Mouse (Mus musculus): ENCODE results near the gene Fkbpl.
A peak's percentile ranks its signal among the peaks of the same experiment; 100 is the strongest.

Gene Fkbpl

DNA sequence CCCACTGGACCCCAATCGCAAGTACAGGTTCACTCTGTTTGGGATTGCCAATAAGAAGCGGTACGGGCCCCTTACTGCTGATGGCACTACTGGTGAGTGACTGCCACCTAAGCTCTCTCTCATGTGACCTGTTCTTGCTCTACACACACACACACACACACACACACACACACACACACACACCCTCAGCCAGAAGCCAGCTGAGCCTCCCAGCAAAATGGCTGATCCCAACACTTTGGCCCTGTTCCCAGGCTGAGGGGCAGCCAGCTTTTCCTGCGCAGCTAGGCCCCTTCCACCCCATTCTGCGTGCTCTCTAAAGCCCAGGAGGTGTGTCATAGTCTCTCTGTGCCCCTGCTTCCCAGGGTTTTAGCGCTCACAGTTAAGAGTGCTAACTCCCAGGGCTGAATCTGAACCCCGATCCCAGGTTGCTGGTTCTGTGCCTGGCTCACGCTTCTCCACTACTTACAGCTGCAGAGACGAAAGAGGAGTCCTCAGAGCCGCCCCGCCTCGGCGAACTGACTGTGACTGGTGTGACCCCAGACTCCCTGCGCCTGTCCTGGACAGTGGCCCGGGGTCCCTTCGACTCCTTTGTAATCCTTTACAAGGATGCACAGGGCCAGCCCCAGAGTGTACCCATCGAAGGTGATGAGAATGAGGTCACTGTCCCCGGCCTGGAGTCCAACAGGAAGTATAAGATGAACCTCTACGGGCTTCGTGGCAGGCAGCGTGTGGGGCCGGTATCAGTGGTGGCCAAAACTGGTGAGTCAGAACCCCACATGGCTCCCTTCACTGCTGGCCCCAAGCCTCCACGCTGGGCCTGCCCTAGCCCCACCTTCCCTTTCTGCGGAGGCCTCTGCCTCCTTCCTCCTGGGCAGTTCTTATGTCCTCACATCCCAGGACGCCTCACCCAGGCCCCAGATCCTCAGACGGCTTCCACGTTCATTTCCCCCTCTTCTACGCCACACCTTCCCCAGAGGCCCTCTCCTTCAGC is 40.9 kb downstream of the Fkbpl start:
- Histone ChIP-seq H3K27me3 (ENCODE audit: insufficient read depth, low read length) (peaks cover 61% of the 10 kb centered on the region), H3K9me3 (ENCODE audit: low read length) (no peaks in the 10 kb centered on the region), H3K36me3 (ENCODE audit: insufficient read depth, low read length) (no peaks in the 10 kb centered on the region), H3K4me1 (replicated peaks; ENCODE audit: low read depth, low read length) (peaks cover 40% of the 10 kb centered on the region), H3K4me3 (replicated peaks; ENCODE audit: low read length) (peak overlapping the region; percentile 43)
- TF ChIP-seq CTCF (conservative IDR thresholded peaks at IDR 0.05; ENCODE audit: low read length) (no peak), POU5F1 (IDR thresholded peaks at IDR 0.05; ENCODE audit: borderline replicate concordance, low read length) (no peak), NANOG (IDR thresholded peaks at IDR 0.05; ENCODE audit: borderline replicate concordance, low read length) (no peak)

DNA sequence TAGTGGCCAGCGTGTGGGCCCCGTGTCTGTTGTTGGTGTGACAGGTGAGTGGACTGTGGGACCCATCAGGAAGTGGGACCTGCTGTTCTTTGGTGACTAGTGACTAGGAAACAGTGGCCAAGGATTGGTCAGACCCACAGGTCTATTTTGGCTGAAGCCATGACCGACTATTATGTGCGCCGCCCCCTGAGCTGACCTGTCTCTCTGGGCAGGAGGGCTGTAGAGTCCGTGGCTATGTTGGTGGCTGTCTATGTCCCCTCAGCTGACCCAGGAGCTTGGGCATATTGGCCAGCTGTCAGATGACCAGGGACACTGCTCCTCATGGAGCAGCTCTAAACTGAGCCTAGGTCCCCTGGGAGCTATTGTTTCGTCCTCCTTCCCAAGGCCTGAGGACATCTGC is 44.3 kb downstream of the Fkbpl start:
- TF ChIP-seq POU5F1 (IDR thresholded peaks at IDR 0.05; ENCODE audit: borderline replicate concordance, low read length) = no peak
- TF ChIP-seq CTCF (conservative IDR thresholded peaks at IDR 0.05; ENCODE audit: low read length) = no peak
- TF ChIP-seq NANOG (IDR thresholded peaks at IDR 0.05; ENCODE audit: borderline replicate concordance, low read length) = no peak
- Histone ChIP-seq H3K9me3 (ENCODE audit: low read length) (no peaks in the 10 kb centered on the region), H3K4me3 (replicated peaks; ENCODE audit: low read length) (no peak overlapping the region), H3K27me3 (ENCODE audit: insufficient read depth, low read length) (peaks cover 28% of the 10 kb centered on the region), H3K4me1 (replicated peaks; ENCODE audit: low read depth, low read length) (peaks cover 21% of the 10 kb centered on the region), H3K36me3 (ENCODE audit: insufficient read depth, low read length) (no peaks in the 10 kb centered on the region)

DNA sequence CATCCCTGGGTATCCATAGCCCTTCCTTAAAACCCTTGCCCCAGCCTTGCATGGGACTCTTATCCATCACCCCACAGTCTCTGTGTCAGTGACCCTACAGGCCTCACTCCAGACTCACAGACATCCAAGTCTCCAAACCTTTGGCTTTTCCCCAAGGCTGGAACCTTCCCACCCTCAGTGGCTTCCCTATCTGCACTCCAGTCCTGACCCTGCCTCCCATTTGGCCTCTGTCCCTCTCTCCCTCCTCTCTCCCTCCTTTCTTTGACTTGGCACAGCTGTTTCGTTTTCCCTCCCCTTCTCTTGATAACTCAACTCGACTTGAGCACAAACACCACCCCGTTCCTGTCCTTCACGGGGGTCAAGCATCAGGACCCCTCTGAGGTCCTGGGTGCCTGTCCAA is 45.9 kb downstream of the Fkbpl start:
- Histone ChIP-seq H3K27me3 (ENCODE audit: insufficient read depth, low read length) (peaks cover 15% of the 10 kb centered on the region), H3K36me3 (ENCODE audit: insufficient read depth, low read length) (no peaks in the 10 kb centered on the region), H3K4me3 (replicated peaks; ENCODE audit: low read length) (no peak overlapping the region), H3K9me3 (ENCODE audit: low read length) (no peaks in the 10 kb centered on the region), H3K4me1 (replicated peaks; ENCODE audit: low read depth, low read length) (peaks cover 10% of the 10 kb centered on the region)
- TF ChIP-seq CTCF (conservative IDR thresholded peaks at IDR 0.05; ENCODE audit: low read length) (no peak), POU5F1 (IDR thresholded peaks at IDR 0.05; ENCODE audit: borderline replicate concordance, low read length) (no peak), NANOG (IDR thresholded peaks at IDR 0.05; ENCODE audit: borderline replicate concordance, low read length) (no peak)

DNA sequence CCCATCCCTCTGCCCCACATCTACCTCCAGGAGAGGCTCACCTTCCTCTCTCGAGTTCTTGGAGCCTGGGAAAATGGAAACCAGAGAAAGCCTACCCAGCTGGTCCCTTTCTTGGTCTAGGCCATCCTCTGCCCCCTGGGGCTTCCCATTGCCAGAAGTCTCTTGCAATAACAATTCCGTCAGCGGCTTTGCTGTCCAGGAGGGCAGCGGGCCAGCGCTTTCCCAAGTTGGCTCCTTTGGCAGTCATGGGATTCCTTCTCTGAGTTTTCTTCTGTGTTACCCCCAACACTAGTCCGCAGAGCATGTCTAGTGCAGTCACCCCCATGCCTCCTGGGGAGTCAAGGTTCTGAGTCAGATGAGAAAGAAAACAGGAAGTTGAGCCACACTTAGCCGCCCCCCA is 48.3 kb downstream of the Fkbpl start:
- Histone ChIP-seq H3K36me3 (ENCODE audit: insufficient read depth, low read length) (no peaks in the 10 kb centered on the region), H3K27me3 (ENCODE audit: insufficient read depth, low read length) (peaks cover 4% of the 10 kb centered on the region; the same call in 1 of the 2 replicates), H3K4me3 (replicated peaks; ENCODE audit: low read length) (no peak overlapping the region), H3K9me3 (ENCODE audit: low read length) (no peaks in the 10 kb centered on the region), H3K4me1 (replicated peaks; ENCODE audit: low read depth, low read length) (no peaks in the 10 kb centered on the region)
- no peak for TF ChIP-seq POU5F1 (IDR thresholded peaks at IDR 0.05; ENCODE audit: borderline replicate concordance, low read length)
- no peak for TF ChIP-seq NANOG (IDR thresholded peaks at IDR 0.05; ENCODE audit: borderline replicate concordance, low read length)
- no peak for TF ChIP-seq CTCF (conservative IDR thresholded peaks at IDR 0.05; ENCODE audit: low read length)

All from E14TG2a.4 (cell line).